Mouse (Mus musculus): ENCODE data around the gene Ap1ar. TPM values are rescaled to one million over a fixed set of nuclear protein-coding genes. Genes with fewer than 3 reads are reported as not detected.

Ap1ar gene
- polyA plus RNA-seq, 1 experiment from 2014 or later: 90.2 TPM

DNA sequence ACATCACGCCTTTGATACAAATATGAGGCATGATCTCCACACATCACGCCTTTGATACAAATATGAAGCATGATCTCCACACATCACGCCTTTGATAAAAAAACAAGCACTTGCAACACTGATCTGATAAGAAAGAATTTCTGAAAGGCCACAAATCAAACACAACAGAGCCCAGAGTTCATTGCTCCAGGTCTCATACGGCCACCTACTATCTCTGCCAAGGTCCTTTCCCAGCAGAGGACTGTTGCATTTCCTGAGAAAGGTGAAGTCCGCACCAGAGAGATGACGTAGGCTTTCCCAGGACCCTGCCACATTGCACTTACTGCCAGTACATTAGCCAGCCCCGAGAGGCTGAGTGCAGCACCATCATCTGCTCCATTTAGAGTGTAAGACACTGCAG, 28.2 kb downstream of the Ap1ar start:
- no peaks in the 10 kb centered on the region for H3K27me3 ChIP-seq (ENCODE audit: control insufficient read depth, insufficient read depth, low read depth, low read length)
- peaks cover 13% of the 10 kb centered on the region; the same call in 1 of the 2 replicates for H3K36me3 ChIP-seq (ENCODE audit: control insufficient read depth, insufficient read depth, low read length)
- ATAC-seq: no peak

DNA sequence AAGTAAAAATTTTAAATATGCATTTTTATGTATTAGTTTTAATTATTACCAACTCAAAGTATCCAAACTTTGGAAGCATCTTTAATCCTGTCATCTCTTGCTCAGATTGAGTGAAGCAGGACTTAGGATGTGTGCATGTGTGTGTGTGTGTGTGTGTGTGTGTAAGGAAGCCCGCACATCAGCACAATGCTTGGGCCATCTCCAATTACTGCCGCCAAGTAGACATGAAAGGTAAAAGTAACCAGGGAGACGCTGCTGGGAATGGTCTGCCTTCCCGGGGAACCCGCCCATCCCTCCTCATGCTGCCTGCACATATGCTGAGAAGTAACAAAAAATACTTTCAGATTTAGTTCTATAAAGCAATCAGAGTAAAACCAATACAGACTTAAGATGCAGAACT, 29.5 kb downstream of the Ap1ar start:
- WGBS: 57% methylated on average over 5 of the region's 5 CpGs
- H3K9ac ChIP-seq (ENCODE audit: low read depth, low read length): no peak overlapping the region
- peaks cover 13% of the 10 kb centered on the region; the same call in 1 of the 2 replicates for H3K36me3 ChIP-seq (ENCODE audit: control insufficient read depth, insufficient read depth, low read length)
- no peak overlapping the region for H3K4me2 ChIP-seq (ENCODE audit: low read length)
- H3K9me3 ChIP-seq (replicated peaks; ENCODE audit: control insufficient read depth, low read length, poor library complexity, severe bottlenecking): no peaks in the 10 kb centered on the region
- no peaks in the 10 kb centered on the region for H3K4me1 ChIP-seq (ENCODE audit: control insufficient read depth, insufficient read depth, low read length)
- H3K4me3 ChIP-seq (ENCODE audit: low read depth, low read length): no peak overlapping the region
- no peak for ATAC-seq
- no peaks in the 10 kb centered on the region for H3K27me3 ChIP-seq (ENCODE audit: control insufficient read depth, insufficient read depth, low read depth, low read length)
- no peak overlapping the region for H3K27ac ChIP-seq (ENCODE audit: low read length)

More for the DNA sequence above, 28.2 kb downstream of the Ap1ar start:
- no peak overlapping the region for H3K4me3 ChIP-seq (ENCODE audit: low read depth, low read length)
- no peaks in the 10 kb centered on the region for H3K9me3 ChIP-seq (replicated peaks; ENCODE audit: control insufficient read depth, low read length, poor library complexity, severe bottlenecking)
- WGBS: 95% methylated on average over 7 of the region's 7 CpGs
- no peaks in the 10 kb centered on the region for H3K4me1 ChIP-seq (ENCODE audit: control insufficient read depth, insufficient read depth, low read length)
- no peak overlapping the region for H3K27ac ChIP-seq (ENCODE audit: low read length)
- no peak overlapping the region for H3K9ac ChIP-seq (ENCODE audit: low read depth, low read length)
- no peak overlapping the region for H3K4me2 ChIP-seq (ENCODE audit: low read length)

GRCm38 (mm10) chr3:127805991-127806390, 31.3 kb downstream of the Ap1ar start:
- H3K4me2 ChIP-seq (ENCODE audit: low read length): no peak overlapping the region
- no peaks in the 10 kb centered on the region for H3K9me3 ChIP-seq (replicated peaks; ENCODE audit: control insufficient read depth, low read length, poor library complexity, severe bottlenecking)
- H3K27me3 ChIP-seq (ENCODE audit: control insufficient read depth, insufficient read depth, low read depth, low read length): no peaks in the 10 kb centered on the region
- no peak overlapping the region for H3K4me3 ChIP-seq (ENCODE audit: low read depth, low read length)
- H3K27ac ChIP-seq (ENCODE audit: low read length): no peak overlapping the region
- WGBS: 90% methylated on average over 6 of the region's 6 CpGs
- H3K9ac ChIP-seq (ENCODE audit: low read depth, low read length): no peak overlapping the region
- ATAC-seq: no peak
- peaks cover 8% of the 10 kb centered on the region; the same call in 1 of the 2 replicates for H3K36me3 ChIP-seq (ENCODE audit: control insufficient read depth, insufficient read depth, low read length)
- no peaks in the 10 kb centered on the region for H3K4me1 ChIP-seq (ENCODE audit: control insufficient read depth, insufficient read depth, low read length)

GRCm38 (mm10) chr3:127805071-127805470, 32.3 kb downstream of the Ap1ar start:
- Histone ChIP-seq H3K9me3 (replicated peaks; ENCODE audit: control insufficient read depth, low read length, poor library complexity, severe bottlenecking) (no peaks in the 10 kb centered on the region), H3K9ac (ENCODE audit: low read depth, low read length) (no peak overlapping the region), H3K27me3 (ENCODE audit: control insufficient read depth, insufficient read depth, low read depth, low read length) (no peaks in the 10 kb centered on the region), H3K36me3 (ENCODE audit: control insufficient read depth, insufficient read depth, low read length) (peaks cover 8% of the 10 kb centered on the region; the same call in 1 of the 2 replicates), H3K4me3 (ENCODE audit: low read depth, low read length) (no peak overlapping the region), H3K4me2 (ENCODE audit: low read length) (no peak overlapping the region), H3K27ac (ENCODE audit: low read length) (no peak overlapping the region), H3K4me1 (ENCODE audit: control insufficient read depth, insufficient read depth, low read length) (no peaks in the 10 kb centered on the region)
- whole genome bisulfite sequencing: 59% methylated on average over 12 of the region's 12 CpGs
- ATAC-seq: no peak

- Histone ChIP-seq H3K27ac (ENCODE audit: low read length) (no peak overlapping the region), H3K4me2 (ENCODE audit: low read length) (no peak overlapping the region), H3K27me3 (ENCODE audit: control insufficient read depth, insufficient read depth, low read depth, low read length) (no peaks in the 10 kb centered on the region), H3K4me1 (ENCODE audit: control insufficient read depth, insufficient read depth, low read length) (no peaks in the 10 kb centered on the region), H3K9me3 (replicated peaks; ENCODE audit: control insufficient read depth, low read length, poor library complexity, severe bottlenecking) (no peaks in the 10 kb centered on the region), H3K9ac (ENCODE audit: low read depth, low read length) (no peak overlapping the region), H3K4me3 (ENCODE audit: low read depth, low read length) (no peak overlapping the region), H3K36me3 (ENCODE audit: control insufficient read depth, insufficient read depth, low read length) (peaks cover 3% of the 10 kb centered on the region; the same call in 1 of the 2 replicates)
- ATAC-seq: no peak
- WGBS: 84% methylated on average over 4 of the region's 4 CpGs
Measured at GRCm38 (mm10) chr3:127804439-127804838, 32.9 kb downstream of the Ap1ar start.

DNA sequence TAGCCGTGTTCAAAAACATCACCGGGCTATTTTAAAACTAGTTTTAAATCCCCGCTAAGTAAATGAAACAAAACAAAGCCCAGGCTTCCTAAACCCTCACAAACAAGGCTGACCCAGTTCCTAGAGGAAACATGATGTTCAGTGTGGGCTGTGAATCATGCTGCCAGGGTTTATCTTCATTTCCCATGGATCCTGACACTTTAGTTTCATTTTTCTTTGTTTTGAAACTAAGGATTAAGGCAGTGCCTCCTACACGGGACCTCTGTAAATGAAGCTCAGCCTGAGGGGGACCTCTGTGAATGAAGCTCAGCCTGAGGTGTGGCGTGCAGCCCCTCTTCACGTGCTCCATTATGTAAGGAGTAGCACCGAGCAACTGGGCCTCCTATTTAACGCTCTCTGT, 34.5 kb downstream of the Ap1ar start:
- WGBS: 41% methylated on average over 8 of the region's 8 CpGs
- H3K4me1 ChIP-seq (ENCODE audit: control insufficient read depth, insufficient read depth, low read length): no peaks in the 10 kb centered on the region
- ATAC-seq: no peak
- H3K4me3 ChIP-seq (ENCODE audit: low read depth, low read length): no peak overlapping the region
- peaks cover under 1% of the 10 kb centered on the region; the same call in 1 of the 2 replicates for H3K36me3 ChIP-seq (ENCODE audit: control insufficient read depth, insufficient read depth, low read length)
- no peak overlapping the region for H3K27ac ChIP-seq (ENCODE audit: low read length)
- H3K27me3 ChIP-seq (ENCODE audit: control insufficient read depth, insufficient read depth, low read depth, low read length): no peaks in the 10 kb centered on the region
- no peaks in the 10 kb centered on the region for H3K9me3 ChIP-seq (replicated peaks; ENCODE audit: control insufficient read depth, low read length, poor library complexity, severe bottlenecking)
- no peak overlapping the region for H3K4me2 ChIP-seq (ENCODE audit: low read length)
- H3K9ac ChIP-seq (ENCODE audit: low read depth, low read length): no peak overlapping the region

DNA sequence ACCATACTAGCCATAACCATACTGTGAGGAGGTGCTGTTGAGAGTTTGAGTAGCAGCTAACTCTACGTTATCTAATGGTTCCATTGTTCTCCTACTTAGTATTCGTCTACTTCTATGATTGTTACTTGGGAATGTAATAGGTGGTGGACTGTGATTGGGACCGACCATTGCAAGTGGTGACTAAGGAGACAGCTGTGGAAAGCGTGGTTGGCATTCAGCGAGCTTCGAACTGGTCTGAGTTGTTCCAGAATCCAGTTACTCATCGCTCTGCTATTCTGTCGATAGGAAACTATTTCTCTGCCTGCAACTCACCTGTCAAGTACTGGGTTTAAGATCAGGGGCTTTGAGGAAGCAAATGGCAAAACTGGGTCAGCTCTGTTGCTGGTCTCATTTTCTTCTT, 36.2 kb downstream of the Ap1ar start:
- Histone ChIP-seq H3K36me3 (ENCODE audit: control insufficient read depth, insufficient read depth, low read length) (no peaks in the 10 kb centered on the region), H3K4me3 (ENCODE audit: low read depth, low read length) (no peak overlapping the region), H3K9me3 (replicated peaks; ENCODE audit: control insufficient read depth, low read length, poor library complexity, severe bottlenecking) (no peaks in the 10 kb centered on the region), H3K4me1 (ENCODE audit: control insufficient read depth, insufficient read depth, low read length) (no peaks in the 10 kb centered on the region), H3K27me3 (ENCODE audit: control insufficient read depth, insufficient read depth, low read depth, low read length) (no peaks in the 10 kb centered on the region), H3K9ac (ENCODE audit: low read depth, low read length) (no peak overlapping the region), H3K27ac (ENCODE audit: low read length) (no peak overlapping the region), H3K4me2 (ENCODE audit: low read length) (no peak overlapping the region)
- WGBS: 93% methylated on average over 8 of the region's 8 CpGs
- ATAC-seq: no peak

- Histone ChIP-seq H3K4me1 (ENCODE audit: control insufficient read depth, insufficient read depth, low read length) (peaks cover 1% of the 10 kb centered on the region), H3K27ac (ENCODE audit: low read length) (no peak overlapping the region), H3K36me3 (ENCODE audit: control insufficient read depth, insufficient read depth, low read length) (no peaks in the 10 kb centered on the region), H3K4me3 (ENCODE audit: low read depth, low read length) (no peak overlapping the region), H3K27me3 (ENCODE audit: control insufficient read depth, insufficient read depth, low read depth, low read length) (peaks cover 3% of the 10 kb centered on the region; the same call in 1 of the 2 replicates), H3K9me3 (replicated peaks; ENCODE audit: control insufficient read depth, low read length, poor library complexity, severe bottlenecking) (no peaks in the 10 kb centered on the region), H3K4me2 (ENCODE audit: low read length) (no peak overlapping the region), H3K9ac (ENCODE audit: low read depth, low read length) (no peak overlapping the region)
- ATAC-seq: no peak
- 98% methylated on average over 7 of the region's 7 CpGs for WGBS
Measured at GRCm38 (mm10) chr3:127796271-127796670, 41.1 kb downstream of the Ap1ar start.

- ATAC-seq: no peak
- H3K4me3 ChIP-seq (ENCODE audit: low read depth, low read length): no peak overlapping the region
- H3K36me3 ChIP-seq (ENCODE audit: control insufficient read depth, insufficient read depth, low read length): no peaks in the 10 kb centered on the region
- H3K27me3 ChIP-seq (ENCODE audit: control insufficient read depth, insufficient read depth, low read depth, low read length): peaks cover 5% of the 10 kb centered on the region
- H3K9me3 ChIP-seq (replicated peaks; ENCODE audit: control insufficient read depth, low read length, poor library complexity, severe bottlenecking): no peaks in the 10 kb centered on the region
- no peak overlapping the region for H3K4me2 ChIP-seq (ENCODE audit: low read length)
- peaks cover 6% of the 10 kb centered on the region for H3K4me1 ChIP-seq (ENCODE audit: control insufficient read depth, insufficient read depth, low read length)
- no peak overlapping the region for H3K27ac ChIP-seq (ENCODE audit: low read length)
- WGBS: 96% methylated on average over 3 of the region's 3 CpGs
- H3K9ac ChIP-seq (ENCODE audit: low read depth, low read length): no peak overlapping the region
Measured at GRCm38 (mm10) chr3:127795762-127796161, 41.6 kb downstream of the Ap1ar start.

All from midbrain, embryonic 16.5 days (tissue).